Mouse (Mus musculus) cerebellum, postnatal 36 days (tissue): ENCODE data around the gene Glb1.
"Not testable (repeated sequence)": the region's sequence is repeated elsewhere in the genome, so short reads cannot be mapped to it uniquely, and the experiment has no call there.

Experiments
- DNase-seq, 2 experiments: peaks; one replicate each; pipeline ENCODE4 v3.0.0; 2021 to 2022; ENCODE audit warnings: mixed read lengths in 2 of 2

The Glb1 gene

GRCm38 (mm10) chr9:114502711-114503427 lies 102.0 kb downstream of the Glb1 start:
- DNase-seq, result no peak

GRCm38 (mm10) chr9:114504816-114505215 lies 103.9 kb downstream of the Glb1 start, which contains the start of gene Ccr4:
TSS of gene Ccr4 (minus strand) at chr9:114504916.
- no peak for DNase-seq

DNA sequence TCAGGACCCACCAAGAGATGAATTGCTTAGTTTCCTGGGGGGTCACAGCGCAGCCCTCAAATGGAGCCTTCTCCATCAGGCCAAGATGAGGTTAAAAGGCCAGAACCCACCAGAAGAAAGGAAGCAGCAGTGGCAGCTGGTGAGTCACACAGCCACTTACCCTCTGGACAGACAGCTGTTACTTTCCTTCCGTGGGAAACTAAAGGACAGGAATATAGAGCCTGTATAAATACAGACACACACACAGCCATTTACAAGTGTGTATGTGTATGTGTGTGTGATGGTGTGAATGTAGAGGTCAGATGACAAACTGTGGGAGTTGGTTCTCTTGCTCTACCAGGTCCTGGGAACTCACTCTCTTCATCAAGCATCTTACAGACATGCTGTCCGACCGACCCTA lies 105.7 kb downstream of the Glb1 start:
- no peak for DNase-seq

GRCm38 (mm10) chr9:114507421-114507820 lies 106.5 kb downstream of the Glb1 start:
- no peak for DNase-seq

- no peak for DNase-seq
Observed at GRCm38 (mm10) chr9:114509785-114510184, 108.9 kb downstream of the Glb1 start.

DNA sequence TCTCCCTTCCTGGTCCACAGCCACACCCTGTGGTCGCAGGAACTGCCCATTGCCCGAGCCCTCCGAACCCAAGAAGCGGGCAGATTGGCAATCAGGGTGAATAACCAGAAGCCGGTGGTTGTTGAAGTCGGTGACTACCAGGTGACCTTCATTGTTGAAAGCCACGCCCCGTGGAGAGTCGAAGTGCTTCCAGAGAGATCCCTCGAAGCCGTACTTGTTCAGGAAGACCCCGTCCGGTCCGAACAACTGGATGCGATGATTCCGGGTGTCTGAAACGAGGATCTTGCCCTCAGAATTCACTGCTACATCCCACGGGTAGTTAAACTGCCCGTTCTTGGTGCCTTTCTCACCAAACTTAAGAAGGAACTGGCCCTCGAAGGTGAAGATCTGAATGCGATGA lies 112.0 kb downstream of the Glb1 start:
- DNase-seq, result no peak

- DNase-seq, result no peak
Observed at GRCm38 (mm10) chr9:114515364-114515763, 114.5 kb downstream of the Glb1 start, which contains the start of gene C130032M10Rik. TSS of gene C130032M10Rik (plus strand) at chr9:114515697.

DNA sequence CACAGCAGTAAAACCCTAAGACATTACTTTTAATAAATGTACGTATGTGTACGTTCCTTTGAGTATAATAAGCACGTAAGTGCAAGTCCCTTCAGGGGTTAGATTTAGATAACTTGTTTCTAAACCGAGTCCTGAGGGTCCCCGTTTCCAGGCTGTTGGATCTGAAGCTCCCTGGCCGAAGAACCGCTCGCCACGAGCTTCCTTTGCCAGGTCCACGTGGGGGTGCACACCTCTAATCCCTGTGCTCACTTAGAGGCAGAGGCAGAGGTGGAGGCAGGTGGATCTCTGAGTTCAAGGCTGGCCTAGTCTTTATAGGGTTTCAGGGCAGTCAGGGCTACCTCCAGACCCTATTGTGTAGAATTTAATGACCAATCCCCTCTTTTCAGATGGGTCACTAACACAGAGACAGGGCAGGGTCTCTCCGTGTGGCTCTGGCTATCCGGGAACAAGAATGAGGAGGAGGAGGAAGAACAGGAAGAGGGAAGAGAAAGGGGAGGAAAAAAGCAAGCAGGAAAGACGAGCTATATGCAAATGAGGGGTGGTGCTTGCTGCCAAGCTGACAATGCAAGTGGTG lies 117.1 kb downstream of the Glb1 start:
- DNase-seq, result no peak

DNA sequence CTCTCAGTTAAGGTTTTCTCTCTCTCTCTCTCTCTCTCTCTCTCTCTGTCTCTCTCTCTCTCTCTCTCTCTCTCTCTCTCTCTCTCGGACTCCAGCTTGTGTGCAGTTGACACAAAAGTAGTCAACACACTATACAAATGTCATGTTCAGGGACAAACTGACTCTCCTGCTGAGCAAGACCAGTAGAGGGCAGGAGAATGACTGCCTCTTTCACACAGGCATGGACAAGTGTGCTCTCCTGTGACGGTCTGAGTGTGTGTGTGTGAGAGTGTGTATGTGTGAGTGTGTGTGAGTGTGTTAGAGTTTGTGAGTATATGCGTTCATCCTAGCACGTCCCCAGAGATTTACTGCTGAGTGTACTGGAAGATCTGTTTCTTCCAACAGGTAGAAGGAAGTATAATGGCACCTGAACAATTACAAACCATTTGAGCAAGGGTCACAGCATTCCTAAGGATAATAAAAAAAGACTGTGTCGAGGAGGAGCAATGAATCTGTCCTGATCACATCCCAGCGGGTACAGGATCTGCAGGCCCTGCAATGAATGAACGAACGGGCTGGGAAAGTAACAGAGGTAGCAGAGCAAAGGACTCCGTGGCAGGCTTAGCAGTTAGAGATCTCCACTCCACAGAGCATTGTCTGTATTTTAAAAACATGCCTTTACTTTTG lies 118.1 kb downstream of the Glb1 start:
- no peak for DNase-seq

- not testable (repeated sequence) for DNase-seq
Observed at GRCm38 (mm10) chr9:114520529-114520928, 119.7 kb downstream of the Glb1 start.

GRCm38 (mm10) chr9:114522041-114522440 lies 121.2 kb downstream of the Glb1 start:
- DNase-seq, result no peak

- no peak for DNase-seq
Observed at GRCm38 (mm10) chr9:114522501-114522900, 121.6 kb downstream of the Glb1 start.
